Mouse (Mus musculus): ENCODE measurements around the gene Vmn2r54. TPM values are rescaled to one million over a fixed set of nuclear protein-coding genes. Genes with fewer than 3 reads are reported as not detected.
"Not testable (repeated sequence)": the region's sequence is repeated elsewhere in the genome, so short reads cannot be mapped to it uniquely, and the experiment has no call there.

Vmn2r54 gene
- total RNA-seq (2021) (not detected), polyA plus RNA-seq (2012; rRNA removed) (not detected in 2 replicates)
- long read RNA-seq: 0 reads

DNA sequence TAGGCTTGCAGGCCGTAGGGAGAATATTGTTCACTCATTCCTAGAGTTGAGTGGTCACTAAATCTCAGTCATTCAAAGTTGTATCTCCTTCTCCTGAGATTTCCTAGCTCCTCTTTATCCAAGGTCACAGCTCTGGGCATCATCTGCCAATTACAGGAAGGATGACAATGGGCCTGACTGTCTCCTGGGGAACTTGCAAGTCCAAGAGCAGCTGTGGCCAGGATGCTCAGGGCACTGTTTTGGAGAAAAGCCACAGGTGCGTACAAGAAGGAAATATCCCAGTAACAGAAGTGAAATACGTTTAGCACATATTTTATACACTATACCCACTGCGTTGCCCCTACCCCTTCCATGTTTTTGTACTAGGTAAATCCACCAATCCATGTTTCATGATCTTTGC lies at the start of gene Vmn2r54:
TSS of gene Vmn2r54 (minus strand) at position 101 of the 400 bp plus-strand sequence.
- H3K4me1 ChIP-seq (ENCODE audit: control insufficient read depth, insufficient read depth, low read length); H3K4me3 ChIP-seq; H3K27me3 ChIP-seq (ENCODE audit: control insufficient read depth, insufficient read depth, low read length); H3K36me3 ChIP-seq (ENCODE audit: control insufficient read depth, insufficient read depth, low read length); H3K27ac ChIP-seq; H3K9ac ChIP-seq (ENCODE audit: low read depth, low read length); intact Hi-C loops (cut with DNase I); DNase-seq; H3K79me2 ChIP-seq (replicated peaks; ENCODE audit: control insufficient read depth, insufficient read depth, low read length): not testable (repeated sequence)
- WGBS: 62% methylated on average over 3 of the region's 4 CpGs

DNA sequence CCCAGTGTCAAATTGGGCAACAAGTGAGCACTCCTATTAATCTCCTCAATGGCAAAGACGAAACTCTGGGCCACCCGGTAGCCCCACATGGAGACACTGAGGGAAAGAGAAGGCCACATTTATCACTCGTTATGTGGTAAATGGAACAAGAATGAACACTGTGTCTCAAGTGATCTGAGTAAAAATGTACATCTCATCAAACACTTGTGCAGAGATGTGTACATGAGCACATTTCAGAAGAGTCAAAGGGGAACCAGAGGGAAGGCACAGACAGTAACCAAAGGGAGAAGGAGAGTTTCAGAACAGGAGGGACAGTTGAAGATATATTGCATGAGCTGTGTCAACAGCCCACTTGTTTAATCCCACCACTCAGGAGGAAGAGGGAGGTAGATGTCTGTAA lies 44.8 kb upstream of the Vmn2r54 start, which contains the start of gene Vmn2r55:
TSS of gene Vmn2r55 (minus strand) at position 101 of the 400 bp plus-strand sequence.
- H3K36me3 ChIP-seq (ENCODE audit: control insufficient read depth, insufficient read depth, low read length); H3K27ac ChIP-seq; intact Hi-C loops (cut with DNase I); DNase-seq; H3K27me3 ChIP-seq (ENCODE audit: control insufficient read depth, insufficient read depth, low read length); H3K79me2 ChIP-seq (replicated peaks; ENCODE audit: control insufficient read depth, insufficient read depth, low read length); H3K9ac ChIP-seq (ENCODE audit: low read depth, low read length); H3K4me3 ChIP-seq; H3K4me1 ChIP-seq (ENCODE audit: control insufficient read depth, insufficient read depth, low read length): not testable (repeated sequence)
- WGBS: 75% methylated on average over 3 of the region's 3 CpGs

DNA sequence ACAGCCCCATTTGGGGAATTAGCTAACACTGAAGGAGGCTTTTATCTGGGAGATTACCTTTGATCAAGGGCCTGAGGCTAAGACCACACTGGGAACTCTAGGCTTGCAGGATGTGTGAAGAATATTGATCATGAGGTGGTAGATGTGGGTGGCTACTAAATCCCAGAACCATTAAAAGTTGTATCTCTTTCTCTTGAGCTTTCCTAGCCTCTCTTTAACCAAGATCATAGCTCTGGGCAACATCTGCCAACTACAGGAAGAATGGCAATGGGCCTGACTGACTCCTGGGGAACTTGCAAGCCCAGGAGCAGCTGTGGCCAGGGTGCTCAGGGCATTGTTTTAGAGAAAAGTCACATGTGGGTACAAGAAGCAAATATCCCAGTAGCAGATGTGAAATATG lies 31.4 kb downstream of the Vmn2r54 start, which contains the start of gene Vmn2r53:
TSS of gene Vmn2r53 (minus strand) at position 101 of the 400 bp plus-strand sequence.
- TF ChIP-seq POLR2A (IDR thresholded peaks at IDR 0.05; ENCODE audit: insufficient read depth, low read depth, low read length) (no peak), EP300 (IDR thresholded peaks at IDR 0.05; ENCODE audit: insufficient read depth, low read depth, low read length) (no peak), CTCF (IDR thresholded peaks at IDR 0.05) (no peak)

More for the DNA sequence above, 31.4 kb downstream of the Vmn2r54 start, which contains the start of gene Vmn2r53:
- intact Hi-C loops (cut with DNase I): no loop called here
- H3K27ac ChIP-seq: no peak within 1 kb of the TSS
- no peaks in the 10 kb centered on the region for H3K27me3 ChIP-seq (ENCODE audit: control insufficient read depth, insufficient read depth, low read length)
- no peaks in the 10 kb centered on the region for H3K79me2 ChIP-seq (replicated peaks; ENCODE audit: control insufficient read depth, insufficient read depth, low read length)
- DNase-seq: no peak
- H3K9ac ChIP-seq (ENCODE audit: low read depth, low read length): no peak within 1 kb of the TSS
- H3K4me3 ChIP-seq: no peak within 1 kb of the TSS
- no peaks in the 10 kb centered on the region for H3K36me3 ChIP-seq (ENCODE audit: control insufficient read depth, insufficient read depth, low read length)
- no peaks in the 10 kb centered on the region for H3K4me1 ChIP-seq (ENCODE audit: control insufficient read depth, insufficient read depth, low read length)

Other genes starting within 250 kb of the Vmn2r54 start
- gene Zfp551, start 217.6 kb downstream of the Vmn2r54 start, total RNA-seq (2021): 1 to 10 TPM; 1.4 to 1.8 TPM
- gene Zfp551, start 217.6 kb downstream of the Vmn2r54 start, polyA plus RNA-seq (2012; rRNA removed): 0.76 and 2.1 TPM in 2 replicates
- 1 to 10 TPM; 7.6 to 9.4 TPM for gene Zfp606, start 162.0 kb downstream of the Vmn2r54 start, total RNA-seq (2021)
- 2.4 and 4.3 TPM in 2 replicates for gene Zfp606, start 162.0 kb downstream of the Vmn2r54 start, polyA plus RNA-seq (2012; rRNA removed)
- not detected for gene 2900092C05Rik, start 127.8 kb downstream of the Vmn2r54 start, total RNA-seq (2021)
- gene 2900092C05Rik, start 127.8 kb downstream of the Vmn2r54 start, polyA plus RNA-seq (2012; rRNA removed): not detected in 2 replicates
- not detected for gene Vmn2r53, start 31.5 kb downstream of the Vmn2r54 start, total RNA-seq (2021)
- gene Vmn2r53, start 31.5 kb downstream of the Vmn2r54 start, polyA plus RNA-seq (2012; rRNA removed): not detected in 2 replicates
- not detected for gene Vmn2r55, start 44.7 kb upstream of the Vmn2r54 start, total RNA-seq (2021)
- not detected in 2 replicates for gene Vmn2r55, start 44.7 kb upstream of the Vmn2r54 start, polyA plus RNA-seq (2012; rRNA removed)
- not detected for gene Vmn2r56, start 94.7 kb upstream of the Vmn2r54 start, total RNA-seq (2021)
- not detected in 2 replicates for gene Vmn2r56, start 94.7 kb upstream of the Vmn2r54 start, polyA plus RNA-seq (2012; rRNA removed)
- gene Zscan18, start 163.3 kb upstream of the Vmn2r54 start, total RNA-seq (2021): 1 to 10 TPM in 1 of 2 experiments, under 1 TPM in 1; 0.73 to 1.1 TPM
- 1.1 TPM in 2 replicates for gene Zscan18, start 163.3 kb upstream of the Vmn2r54 start, polyA plus RNA-seq (2012; rRNA removed)
- 1 to 10 TPM; 4.9 to 5.2 TPM for gene Zfp329, start 178.5 kb upstream of the Vmn2r54 start, total RNA-seq (2021)
- gene Zfp329, start 178.5 kb upstream of the Vmn2r54 start, polyA plus RNA-seq (2012; rRNA removed): 1.1 and 2.9 TPM in 2 replicates
- 10 to 100 TPM; 15.9 to 18.0 TPM for gene Zfp110, start 194.4 kb upstream of the Vmn2r54 start, total RNA-seq (2021)
- 4.9 and 9.6 TPM in 2 replicates for gene Zfp110, start 194.4 kb upstream of the Vmn2r54 start, polyA plus RNA-seq (2012; rRNA removed)
- gene Zfp128, start 240.9 kb upstream of the Vmn2r54 start, total RNA-seq (2021): 1 to 10 TPM; 3.0 to 3.5 TPM
- 1.3 and 3.0 TPM in 2 replicates for gene Zfp128, start 240.9 kb upstream of the Vmn2r54 start, polyA plus RNA-seq (2012; rRNA removed)